Mouse (Mus musculus) MEL (cell line): ENCODE measurements around the gene Bmpr2.

Source experiments
- CTCF ChIP-seq, 3 experiments: IDR thresholded peaks in 2 of 3; conservative IDR thresholded peaks in 1 of 3; 2 replicates each; pipeline ENCODE4 v1.5.1; 2011 to 2012; ENCODE audit warnings: low read length in 3 of 3, low read depth in 2 of 3, mild to moderate bottlenecking in 2 of 3, improper control_type of control experiment in 1 of 3, inconsistent platforms in 1 of 3, mixed read lengths in 1 of 3, moderate library complexity in 1 of 3; ENCODE audit not compliant: control insufficient read depth in 1 of 3, insufficient read depth in 1 of 3, poor library complexity in 1 of 3, severe bottlenecking in 1 of 3
- GATA1 ChIP-seq: IDR thresholded peaks from 2 replicates; pipeline ENCODE4 v1.6.1; 2011; ENCODE audit warnings: low read depth, low read length, improper control_type of control experiment
- KAT2A ChIP-seq: conservative IDR thresholded peaks from 2 replicates; pipeline ENCODE4 v1.6.1; 2012; ENCODE audit warnings: low read depth, low read length, improper control_type of control experiment, inconsistent platforms
- MXI1 ChIP-seq: IDR thresholded peaks from 2 replicates; pipeline ENCODE4 v1.6.1; 2011; ENCODE audit warnings: mild to moderate bottlenecking, low read depth, low read length, improper control_type of control experiment
- NRF1 ChIP-seq: IDR thresholded peaks from 2 replicates; pipeline ENCODE4 v1.6.1; 2014; ENCODE audit warnings: low read depth, mild to moderate bottlenecking, inconsistent platforms, low read length, improper control_type of control experiment, moderate library complexity; ENCODE audit not compliant: poor library complexity, insufficient read depth, severe bottlenecking
- POLR2A ChIP-seq, 2 experiments: IDR thresholded peaks; 2 replicates each; pipeline ENCODE4 v1.6.1; 2011 to 2012; ENCODE audit warnings: low read length in 2 of 2, mild to moderate bottlenecking in 2 of 2, control low read depth in 1 of 2, improper control_type of control experiment in 1 of 2, low read depth in 1 of 2, moderate library complexity in 1 of 2; ENCODE audit not compliant: control insufficient read depth in 1 of 2, insufficient read depth in 1 of 2, poor library complexity in 1 of 2
- RAD21 ChIP-seq: IDR thresholded peaks from 2 replicates; pipeline ENCODE4 v1.6.1; 2011; ENCODE audit warnings: mild to moderate bottlenecking, low read depth, low read length, improper control_type of control experiment
- USF1 ChIP-seq: IDR thresholded peaks from 2 replicates; pipeline ENCODE4 v1.6.1; 2014; ENCODE audit warnings: low read depth, mild to moderate bottlenecking, inconsistent platforms, low read length, improper control_type of control experiment, moderate library complexity

- TF ChIP-seq USF1 (no peak), CTCF (IDR thresholded peaks at IDR 0.05 in 2 of 3, conservative IDR thresholded peaks at IDR 0.05 in 1 of 3; ENCODE audit: control insufficient read depth in 1 of 3, insufficient read depth in 1 of 3, low read depth in 2 of 3, low read length in 3 of 3, poor library complexity in 1 of 3, severe bottlenecking in 1 of 3) (no peak), POLR2A (IDR thresholded peaks at IDR 0.05; ENCODE audit: control insufficient read depth in 1 of 2, insufficient read depth in 1 of 2, low read depth in 1 of 2, low read length in 2 of 2, poor library complexity in 1 of 2) (peak in 1 of 2 experiments; percentile 28; a peak in 1 of 4 replicates), MXI1 (no peak; the same call in 1 of the 2 replicates), NRF1 (no peak), GATA1 (no peak), KAT2A (no peak), RAD21 (no peak)
Measured at GRCm38 (mm10) chr1:59913195-59913868, 150.1 kb downstream of the Bmpr2 start.
